Mouse (Mus musculus): Measurements from ENCODE around the gene Piwil4. TPM values are rescaled to one million over a fixed set of nuclear protein-coding genes. Genes with fewer than 3 reads are reported as not detected.

The Piwil4 gene
- not detected for total RNA-seq (2023)

DNA sequence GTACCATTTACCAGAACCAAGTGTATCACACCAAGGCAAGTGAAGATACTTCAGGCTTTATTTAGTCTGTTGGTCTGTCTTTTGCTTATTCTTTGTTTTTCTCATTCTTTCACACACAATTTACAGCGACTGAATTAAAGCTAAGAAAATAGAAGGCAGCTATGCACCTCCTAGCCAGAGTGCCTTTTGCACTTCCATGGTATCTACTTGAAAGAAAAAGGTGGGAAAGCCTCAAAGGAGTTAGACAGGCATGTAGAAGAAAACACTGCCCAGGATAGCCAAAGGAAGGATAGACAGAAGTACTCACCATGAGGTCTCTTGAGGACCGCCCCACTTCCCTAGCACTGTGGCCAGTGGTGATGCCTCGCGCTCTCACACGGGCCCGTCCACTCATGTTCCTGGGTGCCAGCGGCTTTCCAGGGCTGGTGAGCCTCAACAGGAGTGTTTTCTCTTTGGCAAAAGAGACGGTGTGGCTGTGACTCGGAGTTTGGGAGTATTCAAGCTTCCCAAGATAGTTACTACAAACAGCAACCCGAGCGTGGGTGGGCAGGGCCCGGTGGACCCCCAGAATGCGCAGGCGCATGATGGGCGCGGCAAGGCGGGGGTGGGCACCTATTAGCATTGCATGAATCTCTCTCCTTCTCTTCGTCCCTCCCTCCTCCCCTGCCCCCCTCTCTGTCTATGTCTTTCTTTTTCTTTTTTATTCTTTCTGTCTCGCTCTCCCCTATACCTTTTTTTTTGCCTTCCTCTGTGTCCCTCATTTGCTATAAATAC is at the start of gene Piwil4:
Gene Piwil4 (minus strand): TSS at position 583 of the 774 bp plus-strand sequence.

DNA sequence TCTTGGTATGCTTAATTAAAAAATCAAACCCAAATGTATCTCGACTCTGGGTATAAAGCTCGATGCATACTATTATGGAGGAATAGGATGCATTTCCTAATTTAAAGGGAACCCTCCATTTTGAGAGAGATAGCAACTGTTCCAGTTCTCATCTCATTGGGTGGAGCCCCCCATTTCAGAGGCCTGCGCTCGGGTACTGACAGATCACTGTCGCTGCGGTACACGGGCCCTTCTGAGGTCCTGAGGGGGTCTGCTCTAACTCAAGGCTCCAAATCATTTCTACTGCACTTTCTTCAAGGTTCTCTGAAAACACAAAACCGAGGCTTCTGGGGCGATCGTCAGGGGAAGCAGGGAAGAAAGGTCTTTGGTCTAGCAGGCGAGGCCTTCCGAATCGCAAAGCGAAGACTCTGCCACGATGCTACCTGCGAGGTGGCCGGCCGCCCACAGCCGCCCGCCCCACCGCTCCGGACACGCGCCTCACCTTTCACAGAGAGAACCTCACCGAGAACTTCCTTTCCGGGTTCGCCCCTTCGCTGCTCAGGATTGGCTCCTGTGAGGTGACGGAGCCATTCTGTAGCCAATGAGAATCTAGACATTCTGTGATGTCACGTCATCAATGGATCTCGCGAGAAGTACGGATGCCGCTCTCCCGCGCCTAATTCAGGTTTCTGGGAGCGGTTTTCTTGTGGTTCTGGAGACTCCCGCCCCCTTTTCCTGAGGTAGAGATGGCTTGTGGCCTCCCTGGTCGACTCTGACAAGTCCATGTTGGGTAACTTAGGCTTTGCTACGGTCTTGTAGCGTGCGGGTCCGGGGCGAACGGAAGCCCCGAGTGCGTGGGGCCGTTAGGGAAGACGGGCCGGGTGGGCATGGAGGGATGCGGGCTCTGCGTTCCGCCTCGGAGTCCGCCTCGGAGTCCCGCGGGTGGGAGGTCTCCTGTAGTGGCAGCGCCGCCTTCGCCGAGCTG is 43.8 kb upstream of the Piwil4 start, which contains the start of the genes Mre11a and Ankrd49:
Gene Mre11a (plus strand): TSS at position 616 of the 964 bp plus-strand sequence.
Gene Ankrd49 (minus strand): TSS at position 818 of the 964 bp plus-strand sequence.

DNA sequence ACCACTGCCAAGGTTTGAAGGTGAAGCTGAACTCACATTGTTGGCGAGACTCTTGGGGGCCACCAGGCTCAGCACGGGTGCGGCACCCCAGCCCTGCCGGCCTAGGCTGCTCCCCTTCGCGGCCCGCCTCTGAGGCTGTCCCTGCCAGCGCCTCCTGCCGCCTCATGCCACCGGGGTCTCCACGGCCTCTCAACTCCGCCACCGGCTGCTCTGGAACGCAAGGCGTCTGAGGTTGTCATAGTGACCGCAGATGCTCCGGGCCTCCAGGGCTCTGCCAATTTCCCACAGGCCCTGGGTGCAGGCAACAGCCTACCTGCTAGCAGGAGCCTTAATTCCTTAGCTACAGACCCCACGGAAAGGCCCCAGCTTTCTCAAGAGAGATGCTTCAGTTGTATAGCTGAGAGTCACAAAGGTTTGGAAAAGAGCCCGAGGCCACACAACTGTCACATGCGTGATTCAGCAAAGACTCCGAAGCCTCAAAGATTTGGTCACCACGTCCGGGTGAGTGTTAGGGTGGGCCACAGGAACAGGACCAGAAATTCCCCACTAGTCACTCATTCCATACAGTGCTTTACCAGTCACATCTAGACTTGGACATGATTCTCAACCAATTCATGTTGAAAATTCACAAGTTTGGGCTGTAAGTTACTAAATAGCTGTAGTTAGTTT is 30.4 kb upstream of the Piwil4 start, which contains the start of gene 1700012B09Rik:
Gene 1700012B09Rik (minus strand): TSS at position 228 of the 669 bp plus-strand sequence.

DNA sequence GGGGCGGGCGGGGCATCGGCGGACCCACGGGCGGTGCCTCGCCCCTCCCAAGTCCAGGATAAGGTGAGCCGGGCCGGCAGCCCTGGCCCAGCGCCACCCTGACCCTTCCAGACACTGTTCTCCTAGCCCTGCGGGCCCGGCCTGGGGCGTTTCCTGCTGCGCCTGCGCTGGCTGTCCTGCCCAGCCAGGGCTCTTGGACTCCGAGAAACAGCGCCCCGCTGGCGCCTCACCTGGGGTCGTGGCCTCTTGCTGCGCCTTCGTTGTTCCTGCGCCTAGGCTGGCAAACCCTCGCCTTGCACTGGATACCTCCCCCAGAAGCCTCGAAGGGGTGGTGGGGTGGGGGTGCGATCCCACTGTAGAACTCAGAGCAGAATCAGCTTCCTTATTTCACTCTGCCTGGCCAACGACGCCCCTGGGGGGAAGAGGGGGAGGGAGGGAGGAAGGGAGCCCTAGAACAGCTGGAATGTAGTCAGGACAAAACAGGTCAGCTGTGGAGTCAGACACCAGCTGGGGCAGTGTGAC is 11.5 kb upstream of the Piwil4 start, which contains the start of gene Fut4:
Gene Fut4 (minus strand): TSS at position 393 of the 522 bp plus-strand sequence.

Other genes with a start within 250 kb of the Piwil4 start
- gene Kdm4d, start 240.3 kb downstream of the Piwil4 start, total RNA-seq (2023): not detected
- 122 TPM for gene Cwc15, start 240.1 kb downstream of the Piwil4 start, total RNA-seq (2023)
- gene Amotl1, start 95.7 kb downstream of the Piwil4 start, total RNA-seq (2023): 0.06 TPM
- 0.50 TPM for gene Fut4, start 11.7 kb upstream of the Piwil4 start, total RNA-seq (2023)
- gene 1700012B09Rik, start 30.3 kb upstream of the Piwil4 start, total RNA-seq (2023): not detected
- 30.2 TPM for gene Mre11a, start 43.9 kb upstream of the Piwil4 start, total RNA-seq (2023)
- gene Ankrd49, start 44.1 kb upstream of the Piwil4 start, total RNA-seq (2023): 24.2 TPM
- gene Gpr83, start 119.5 kb upstream of the Piwil4 start, total RNA-seq (2023): 4.1 TPM
- 35.0 TPM for gene Izumo1r, start 163.2 kb upstream of the Piwil4 start, total RNA-seq (2023)